Mouse (Mus musculus) embryonic facial prominence, embryonic 15.5 days (tissue): ENCODE measurements around the gene Cdc7. TPM values are rescaled to one million over a fixed set of nuclear protein-coding genes. Genes with fewer than 3 reads are reported as not detected.

Experiments
- ATAC-seq: fragments of 200-750 bp; cut with Nextera tagmentation; 2 replicates; pipeline ENCODE4 v1.8.0; 2017; ENCODE audit warnings: low read depth, moderate TSS enrichment; ENCODE audit not compliant: insufficient number of reproducible peaks, low FRiP score, low TSS enrichment
- H3K27ac ChIP-seq: fragments of 300-500 bp; sonication (generic); replicated peaks from 2 replicates; pipeline ENCODE4 v1.5.1; 2015; ENCODE audit warnings: mild to moderate bottlenecking, inconsistent platforms
- H3K27me3 ChIP-seq: fragments of 300-500 bp; sonication (generic); 2 replicates; pipeline ENCODE4 v1.6.1; 2015; ENCODE audit warnings: inconsistent platforms
- H3K36me3 ChIP-seq: fragments of 300-500 bp; sonication (generic); 2 replicates; pipeline ENCODE4 v1.6.1; 2015; ENCODE audit warnings: mild to moderate bottlenecking, inconsistent platforms
- H3K4me1 ChIP-seq: fragments of 300-500 bp; sonication (generic); 2 replicates; pipeline ENCODE4 v1.6.1; 2015; ENCODE audit warnings: inconsistent platforms
- H3K4me2 ChIP-seq: fragments of 300-500 bp; sonication (generic); replicated peaks from 2 replicates; pipeline ENCODE4 v1.6.1; 2015; ENCODE audit warnings: mild to moderate bottlenecking, inconsistent platforms
- H3K4me3 ChIP-seq: fragments of 300-500 bp; sonication (generic); replicated peaks from 2 replicates; pipeline ENCODE4 v1.5.1; 2015; ENCODE audit warnings: mild to moderate bottlenecking, inconsistent platforms
- H3K9ac ChIP-seq: fragments of 300-500 bp; sonication (generic); 2 replicates; pipeline ENCODE4 v1.6.1; 2015; ENCODE audit warnings: inconsistent platforms
- H3K9me3 ChIP-seq: fragments of 300-500 bp; sonication (generic); replicated peaks from 2 replicates; pipeline ENCODE4 v1.6.1; 2016; ENCODE audit warnings: inconsistent platforms
- WGBS: fragments of 180-500 bp; shearing (Covaris S2); methylation state at CpG from one replicate; pipeline ENCODE4 v1.1.7; 2015; 5-methylcytosine and 5-hydroxymethylcytosine counted together
- polyA plus RNA-seq: library from polyadenylated mRNA; unstranded; fragments of >200 nt; fragmentation: Nextera tagmentation; extraction: Ambion mirVana; gene quantifications from 2 replicates; pipeline ENCODE4 v1.2.1, GENCODE M21; 2015

The Cdc7 gene
- polyA plus RNA-seq, 1 experiment from 2014 or later = 38.3 TPM

DNA sequence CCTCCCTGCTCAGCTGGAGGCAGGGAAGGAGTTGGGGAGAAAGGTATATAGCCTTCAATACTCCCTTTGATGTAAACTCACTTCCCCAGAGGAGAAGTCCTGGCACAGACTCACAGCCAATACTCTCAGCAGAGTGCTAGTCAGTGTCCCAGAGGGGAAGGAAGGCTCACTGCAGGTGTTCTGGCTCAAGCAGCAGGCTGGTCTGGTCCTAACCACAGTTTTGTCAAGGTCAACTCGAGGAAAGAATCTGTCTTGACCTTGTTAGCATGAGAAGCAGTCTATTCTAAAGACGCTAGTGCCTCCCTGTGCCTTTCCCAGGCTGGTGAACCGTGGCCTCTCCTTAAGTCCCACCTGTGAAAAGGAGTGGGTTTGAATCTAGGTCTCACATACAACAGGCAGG, 30.6 kb downstream of the Cdc7 start:
- no peak overlapping the region for H3K27ac ChIP-seq
- H3K4me3 ChIP-seq = no peak overlapping the region
- no peak for ATAC-seq
- H3K9me3 ChIP-seq = no peaks in the 10 kb centered on the region
- H3K9ac ChIP-seq = no peak overlapping the region
- no peaks in the 10 kb centered on the region for H3K36me3 ChIP-seq
- peaks cover 29% of the 10 kb centered on the region for H3K4me1 ChIP-seq
- 35% methylated on average over 3 of the region's 3 CpGs for WGBS
- no peak overlapping the region for H3K4me2 ChIP-seq
- H3K27me3 ChIP-seq = no peaks in the 10 kb centered on the region

GRCm38 (mm10) chr5:106995886-106996538, 31.9 kb downstream of the Cdc7 start:
- no peaks in the 10 kb centered on the region for H3K27me3 ChIP-seq
- H3K4me1 ChIP-seq = peaks cover 24% of the 10 kb centered on the region
- ATAC-seq = peak; percentile 77; the same call in 1 of the 2 replicates
- H3K9ac ChIP-seq = no peak overlapping the region
- no peak overlapping the region for H3K4me3 ChIP-seq
- WGBS = 18% methylated on average over 5 of the region's 5 CpGs
- H3K9me3 ChIP-seq = no peaks in the 10 kb centered on the region
- H3K4me2 ChIP-seq = no peak overlapping the region
- H3K36me3 ChIP-seq = no peaks in the 10 kb centered on the region
- H3K27ac ChIP-seq = peak overlapping the region; percentile 31; the same call in 1 of the 2 replicates

GRCm38 (mm10) chr5:106996539-106997244, 32.6 kb downstream of the Cdc7 start:
- Histone ChIP-seq H3K27ac (peak overlapping the region; percentile 31), H3K4me1 (peaks cover 25% of the 10 kb centered on the region), H3K9ac (no peak overlapping the region), H3K27me3 (no peaks in the 10 kb centered on the region), H3K36me3 (no peaks in the 10 kb centered on the region), H3K9me3 (no peaks in the 10 kb centered on the region), H3K4me2 (no peak overlapping the region), H3K4me3 (no peak overlapping the region)
- ATAC-seq = 0 out of 2 replicates have a peak, but pooled peaks have one; percentile 35
- 47% methylated on average over 7 of the region's 7 CpGs for WGBS

GRCm38 (mm10) chr5:107001396-107002090, 37.4 kb downstream of the Cdc7 start:
- Histone ChIP-seq H3K27ac (peak overlapping the region; percentile 68), H3K9me3 (0 out of 2 replicates have a peak, but pooled peaks cover 3% of the 10 kb centered on the region), H3K9ac (no peak overlapping the region), H3K4me1 (peaks cover 21% of the 10 kb centered on the region), H3K4me2 (peak overlapping the region; percentile 25; the same call in 1 of the 2 replicates), H3K4me3 (no peak overlapping the region), H3K36me3 (no peaks in the 10 kb centered on the region), H3K27me3 (no peaks in the 10 kb centered on the region)
- WGBS = 22% methylated on average over 11 of the region's 11 CpGs
- no peak for ATAC-seq

DNA sequence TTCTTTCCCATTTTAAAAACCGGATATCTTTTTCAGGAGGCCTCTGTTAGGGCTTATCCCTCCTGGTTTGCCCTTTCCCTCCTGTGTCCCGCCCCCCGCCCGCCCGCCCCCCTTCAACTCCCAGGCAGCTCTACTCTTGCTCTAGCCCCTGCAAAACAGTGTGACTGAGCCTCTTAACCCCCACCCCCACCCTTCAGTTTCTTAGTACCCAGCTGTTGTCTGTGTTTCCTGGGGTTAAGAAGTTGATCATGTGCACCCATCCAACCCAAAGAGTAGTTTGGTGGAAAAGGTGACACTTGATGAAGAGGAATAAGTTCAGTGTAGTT, 37.9 kb downstream of the Cdc7 start:
- no peaks in the 10 kb centered on the region for H3K27me3 ChIP-seq
- H3K27ac ChIP-seq = peak overlapping the region; percentile 68; the same call in 1 of the 2 replicates
- H3K36me3 ChIP-seq = no peaks in the 10 kb centered on the region
- H3K9me3 ChIP-seq = 0 out of 2 replicates have a peak, but pooled peaks cover 4% of the 10 kb centered on the region
- H3K4me1 ChIP-seq = peaks cover 16% of the 10 kb centered on the region
- no peak overlapping the region for H3K9ac ChIP-seq
- WGBS = 14% methylated on average over 5 of the region's 5 CpGs
- no peak overlapping the region for H3K4me3 ChIP-seq
- no peak for ATAC-seq
- H3K4me2 ChIP-seq = no peak overlapping the region

DNA sequence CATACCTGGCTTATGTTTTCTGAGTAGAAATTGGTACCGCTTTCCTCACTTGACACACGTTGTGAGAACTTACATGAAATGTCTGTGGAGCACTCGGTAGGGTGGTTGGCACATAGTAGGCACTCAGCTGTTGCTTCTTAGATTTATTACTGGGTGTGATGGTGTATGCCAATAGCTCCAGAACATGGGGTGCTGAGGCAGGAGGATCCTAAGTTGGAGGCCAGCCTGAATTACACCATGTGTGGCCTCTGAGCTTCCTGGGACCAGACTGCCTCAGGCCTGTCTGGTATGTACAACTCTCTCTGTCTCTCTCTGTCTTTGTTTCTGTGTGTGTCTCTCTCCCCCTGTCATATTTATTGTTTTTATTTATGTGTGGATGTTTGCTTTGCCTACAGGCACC, 45.6 kb downstream of the Cdc7 start:
- no peak for ATAC-seq
- Histone ChIP-seq H3K4me2 (no peak overlapping the region), H3K27ac (no peak overlapping the region), H3K4me3 (no peak overlapping the region), H3K27me3 (no peaks in the 10 kb centered on the region), H3K4me1 (peaks cover 28% of the 10 kb centered on the region), H3K36me3 (no peaks in the 10 kb centered on the region), H3K9ac (no peak overlapping the region), H3K9me3 (0 out of 2 replicates have a peak, but pooled peaks cover 4% of the 10 kb centered on the region)
- WGBS = 96% methylated on average over 3 of the region's 3 CpGs

DNA sequence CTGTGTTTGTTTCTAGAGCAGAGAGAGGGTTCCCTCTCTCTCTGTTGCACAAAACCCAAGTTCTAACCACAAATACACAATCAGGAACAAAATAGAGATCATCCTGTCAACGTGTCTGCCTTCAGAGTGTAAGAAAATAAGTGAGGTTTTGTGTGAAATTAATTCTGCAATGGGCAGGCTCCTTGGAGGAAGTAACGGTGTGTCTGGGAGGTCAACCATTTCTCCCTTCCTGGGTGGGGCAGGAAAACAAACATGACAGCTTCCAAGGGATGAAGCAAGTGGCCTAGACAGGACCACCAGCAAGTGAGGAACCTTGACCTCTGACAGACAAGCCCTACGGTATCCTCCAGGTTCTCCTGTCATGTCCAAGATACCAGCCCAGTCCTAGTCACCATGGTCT, 46.2 kb downstream of the Cdc7 start:
- Histone ChIP-seq H3K9me3 (0 out of 2 replicates have a peak, but pooled peaks cover 4% of the 10 kb centered on the region), H3K4me2 (no peak overlapping the region), H3K4me1 (peaks cover 33% of the 10 kb centered on the region), H3K9ac (no peak overlapping the region), H3K4me3 (no peak overlapping the region), H3K27me3 (no peaks in the 10 kb centered on the region), H3K36me3 (no peaks in the 10 kb centered on the region), H3K27ac (no peak overlapping the region)
- WGBS = 72% methylated on average over 3 of the region's 3 CpGs
- ATAC-seq = no peak

DNA sequence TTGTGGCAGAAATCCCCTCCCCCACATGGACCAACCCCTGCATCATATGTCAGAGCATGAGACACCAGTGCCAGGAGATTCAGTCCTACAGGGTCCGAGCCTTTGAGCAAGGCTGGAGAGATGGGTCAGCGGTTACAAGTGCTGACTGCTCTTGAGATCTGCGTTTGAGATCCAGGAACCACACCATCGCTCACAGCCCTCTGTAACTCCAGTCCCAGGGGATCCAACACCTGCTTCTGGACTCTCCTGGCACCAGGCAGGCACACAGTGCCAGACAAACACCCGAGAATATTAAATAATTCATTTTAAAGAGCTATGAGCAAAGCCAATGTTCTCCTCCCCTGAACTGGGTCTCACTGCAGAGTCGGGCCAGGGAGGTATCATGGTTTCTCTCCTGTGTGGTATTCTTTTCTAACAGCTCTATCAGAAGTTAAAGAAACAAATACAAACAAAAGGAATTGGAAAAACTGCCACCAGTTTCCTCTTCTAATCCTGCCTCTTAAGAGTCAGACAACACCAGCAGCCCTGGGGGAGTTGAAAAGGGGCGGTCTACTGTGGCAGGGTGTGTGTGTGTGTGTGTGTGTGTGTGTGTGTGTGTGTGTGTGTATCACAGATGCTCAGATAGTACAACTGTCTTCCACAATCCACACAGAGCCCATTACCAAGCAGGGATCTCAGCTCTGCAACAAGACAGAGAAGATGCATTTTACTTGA, 47.4 kb downstream of the Cdc7 start:
- Histone ChIP-seq H3K27ac (peak overlapping the region; percentile 65; the same call in 1 of the 2 replicates), H3K9me3 (0 out of 2 replicates have a peak, but pooled peaks cover 2% of the 10 kb centered on the region), H3K36me3 (no peaks in the 10 kb centered on the region), H3K4me1 (peaks cover 39% of the 10 kb centered on the region), H3K4me3 (no peak overlapping the region), H3K9ac (no peak overlapping the region), H3K27me3 (no peaks in the 10 kb centered on the region), H3K4me2 (no peak overlapping the region)
- WGBS = 50% methylated on average over 7 of the region's 7 CpGs
- ATAC-seq = no peak

DNA sequence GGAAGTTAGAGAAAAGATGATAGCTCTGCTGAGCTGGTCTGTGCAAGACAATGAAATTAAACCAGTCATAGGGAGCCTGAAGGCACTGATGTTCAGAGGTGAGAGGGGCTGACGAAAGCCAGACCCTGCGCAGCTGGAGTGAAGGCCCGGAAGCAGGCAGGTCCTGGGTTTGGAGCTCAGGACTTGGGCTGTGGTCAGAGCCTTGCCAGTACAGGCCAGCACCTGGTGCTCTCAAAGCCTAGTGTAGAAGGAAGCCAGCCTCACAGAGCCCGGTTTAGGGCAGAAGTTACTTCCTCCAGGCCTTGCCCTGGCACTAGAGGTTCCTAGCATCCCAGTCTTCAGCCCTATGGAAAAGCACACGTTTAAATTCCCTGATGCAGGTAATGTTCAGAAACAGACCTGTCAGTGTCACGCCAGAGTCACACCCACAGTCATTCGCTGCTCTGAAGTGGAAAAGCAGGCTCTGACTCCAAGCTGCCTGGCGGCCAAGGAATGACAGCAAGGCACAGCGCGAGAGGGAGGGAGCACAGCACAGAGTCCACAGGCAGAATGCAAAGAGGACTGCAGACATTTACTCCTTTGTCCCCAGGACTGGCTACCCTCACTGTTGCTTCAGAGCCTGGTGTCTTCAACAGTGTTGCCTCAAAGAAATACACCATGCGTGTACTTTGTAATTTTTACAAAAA, 48.1 kb downstream of the Cdc7 start:
- Histone ChIP-seq H3K27me3 (no peaks in the 10 kb centered on the region), H3K36me3 (no peaks in the 10 kb centered on the region), H3K9me3 (no peaks in the 10 kb centered on the region), H3K4me1 (peaks cover 39% of the 10 kb centered on the region), H3K4me2 (no peak overlapping the region), H3K4me3 (no peak overlapping the region), H3K27ac (peak overlapping the region; percentile 65; the same call in 1 of the 2 replicates), H3K9ac (no peak overlapping the region)
- ATAC-seq = 0 out of 2 replicates have a peak, but pooled peaks have one; percentile 15
- 36% methylated on average over 11 of the region's 11 CpGs for WGBS

DNA sequence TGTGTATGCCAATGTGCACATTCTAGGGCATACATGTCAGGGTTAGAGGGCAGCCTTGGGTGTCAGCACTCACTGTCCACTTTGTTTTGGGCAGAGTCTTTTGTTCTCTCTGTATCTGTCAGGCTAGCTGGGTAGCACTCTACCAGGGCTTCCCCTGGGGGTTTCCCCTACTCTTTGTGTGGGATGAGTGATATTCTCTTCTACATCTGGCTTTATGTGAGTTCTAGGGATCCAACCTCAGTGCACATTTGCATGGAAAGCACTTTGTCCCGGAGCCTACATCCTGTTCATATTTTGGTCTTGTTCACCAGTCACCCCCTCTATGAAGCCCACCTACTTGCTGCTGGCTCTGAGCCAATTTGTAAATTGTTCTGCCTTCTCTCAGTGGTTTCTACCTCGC, 49.3 kb downstream of the Cdc7 start:
- Histone ChIP-seq H3K4me1 (peaks cover 39% of the 10 kb centered on the region), H3K9me3 (no peaks in the 10 kb centered on the region), H3K36me3 (no peaks in the 10 kb centered on the region), H3K4me2 (no peak overlapping the region), H3K27me3 (no peaks in the 10 kb centered on the region), H3K9ac (no peak overlapping the region), H3K27ac (no peak overlapping the region), H3K4me3 (no peak overlapping the region)
- whole genome bisulfite sequencing = 29% methylated on average over 2 of the region's 2 CpGs
- no peak for ATAC-seq
